Mouse (Mus musculus): ENCODE measurements around the gene Nckap5.

DNA sequence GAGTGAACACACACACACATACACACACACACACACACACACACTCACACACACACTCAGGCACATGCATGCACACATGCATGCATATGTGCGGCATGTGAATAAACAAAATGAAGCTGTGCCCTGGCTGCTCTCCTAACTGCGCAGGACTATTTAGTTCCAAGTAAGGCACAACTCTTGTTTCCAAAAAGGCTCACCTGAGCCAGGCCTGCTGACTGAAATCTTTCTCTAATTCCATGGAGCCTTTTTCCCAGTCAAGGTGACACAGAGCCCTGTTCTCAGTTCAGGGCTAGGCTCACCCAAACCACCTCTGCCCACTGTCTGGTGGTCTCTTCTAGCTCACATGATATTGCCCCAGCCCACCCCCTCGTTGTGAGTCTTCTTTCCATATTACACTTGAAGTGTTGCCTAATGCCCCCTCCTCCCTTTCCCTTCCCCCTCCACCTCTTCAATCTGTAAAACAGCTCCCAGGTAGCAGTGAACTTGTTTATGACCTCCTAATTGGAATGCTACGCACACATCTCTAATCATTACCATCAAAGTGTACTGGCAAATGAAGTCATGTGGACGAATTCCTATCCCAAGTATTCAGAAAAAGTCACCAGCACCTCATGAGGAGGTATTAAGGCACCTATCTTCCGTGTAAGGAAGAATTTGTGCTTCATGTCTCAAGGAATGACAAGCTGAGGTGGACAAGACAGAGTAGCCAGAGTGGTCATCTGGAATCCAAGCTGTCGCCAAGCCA, 226.7 kb downstream of the Nckap5 start:
- TF ChIP-seq CTCF (IDR thresholded peaks at IDR 0.05; ENCODE audit: insufficient read depth, low read depth, low read length) (no peak), POLR2A (IDR thresholded peaks at IDR 0.05; ENCODE audit: insufficient read depth, low read depth, low read length) (no peak)
